ENCODE assay signal across 7 mouse cellular contexts in genomic region chr13:85556101-85556853, GRCm38 (mm10).
DNase-seq lines count a peak whose midpoint lies in the region.

No protein-coding gene starts in this region.

- peak; percentile 89 for DNase-seq in 416B (ENCODE audit: low read depth)
- peak; percentile 84 for DNase-seq in CD4-positive, CD25-positive, alpha-beta regulatory T cell, adult 2 months (ENCODE audit: low read depth, low spot score)
- DNase-seq in c-Kit-positive CD71-positive TER-119-positive erythroid progenitor cells, embryonic 14.5 days (ENCODE audit: low spot score), result peak; percentile 47
- DNase-seq in frontal cortex, adult 2 months (ENCODE audit: extremely low spot score in 1 of 2, low spot score in 1 of 2), result peak; percentile 2 to 80
- DNase-seq in kidney, postnatal 36 days, result peak; percentile 13 to 72
- peak; percentile 69 for DNase-seq in lung, postnatal 14 days
- peak; percentile 53 to 77 for DNase-seq in right cerebral cortex, postnatal 10 days (ENCODE audit: low spot score in 2 of 2)

Comparison
In these comparisons a context has a peak if more than half of its experiments do, and no peak if none do; other contexts are left out.
1. Peak in every context shown above with its lines: DNase-seq.